Mouse (Mus musculus): ENCODE results near the gene Trmt2a. TPM values are rescaled to one million over a fixed set of nuclear protein-coding genes. Genes with fewer than 3 reads are reported as not detected.

Gene Trmt2a
- polyA plus RNA-seq, 2 experiments = 83.6 to 117 TPM

- no peak overlapping the region for H3K9ac ChIP-seq (ENCODE audit: low read depth, low read length, severe bottlenecking)
- H3K9me3 ChIP-seq (ENCODE audit: control insufficient read depth, low read length) = no peaks in the 10 kb centered on the region
- H3K4me3 ChIP-seq (replicated peaks; ENCODE audit: low read length) = no peak overlapping the region
- TF ChIP-seq POLR2A (IDR thresholded peaks at IDR 0.05; ENCODE audit: borderline replicate concordance, extremely low read depth, insufficient read depth, insufficient read length) = no peak
- 68% methylated on average over 7 of the region's 7 CpGs for WGBS
- H3K4me2 ChIP-seq (replicated peaks; ENCODE audit: low read depth, low read length, severe bottlenecking) = no peak overlapping the region
- DNase-seq (ENCODE audit: low spot score) (no peak), ATAC-seq (ENCODE audit: low FRiP score, low read depth) (no peak)
- H3K27ac ChIP-seq (replicated peaks; ENCODE audit: low read depth, low read length) = 0 out of 2 replicates have a peak overlapping the region, but pooled peaks have one; percentile 71
- H3K27me3 ChIP-seq (ENCODE audit: control insufficient read depth, insufficient read depth, low read length) = no peaks in the 10 kb centered on the region
- H3K36me3 ChIP-seq (ENCODE audit: control insufficient read depth, insufficient read depth, low read length) = peaks cover 41% of the 10 kb centered on the region
- H3K4me1 ChIP-seq (ENCODE audit: control insufficient read depth, insufficient read depth, low read length) = peaks cover 13% of the 10 kb centered on the region; the same call in 1 of the 2 replicates
Measured at GRCm38 (mm10) chr16:18236676-18237501, 11.6 kb upstream of the Trmt2a start.

GRCm38 (mm10) chr16:18241581-18241980 is 6.9 kb upstream of the Trmt2a start:
- TF ChIP-seq POLR2A (IDR thresholded peaks at IDR 0.05; ENCODE audit: borderline replicate concordance, extremely low read depth, insufficient read depth, insufficient read length) = no peak
- DNase-seq (ENCODE audit: low spot score) = no peak
- WGBS = 93% methylated on average over 10 of the region's 10 CpGs

GRCm38 (mm10) chr16:18247521-18248399 is 719 bp upstream of the Trmt2a start:
- Histone ChIP-seq H3K27me3 (ENCODE audit: control insufficient read depth, insufficient read depth, low read length) (no peaks in the 10 kb centered on the region), H3K9me3 (ENCODE audit: control insufficient read depth, low read length) (no peaks in the 10 kb centered on the region), H3K4me3 (replicated peaks; ENCODE audit: low read length) (peak overlapping the region; percentile 87), H3K36me3 (ENCODE audit: control insufficient read depth, insufficient read depth, low read length) (peaks cover 67% of the 10 kb centered on the region), H3K9ac (ENCODE audit: low read depth, low read length, severe bottlenecking) (peak overlapping the region; percentile 93), H3K4me1 (ENCODE audit: control insufficient read depth, insufficient read depth, low read length) (peaks cover 28% of the 10 kb centered on the region), H3K4me2 (replicated peaks; ENCODE audit: low read depth, low read length, severe bottlenecking) (peak overlapping the region; percentile 85), H3K27ac (replicated peaks; ENCODE audit: low read depth, low read length) (peak overlapping the region; percentile 91)
- WGBS = 1% methylated on average over 33 of the region's 33 CpGs
- no peak for TF ChIP-seq POLR2A (IDR thresholded peaks at IDR 0.05; ENCODE audit: borderline replicate concordance, extremely low read depth, insufficient read depth, insufficient read length)
- ATAC-seq (ENCODE audit: low FRiP score, low read depth) = no peak
- DNase-seq (ENCODE audit: low spot score) = no peak

More at GRCm38 (mm10) chr16:18241581-18241980, 6.9 kb upstream of the Trmt2a start:
- no peak for ATAC-seq (ENCODE audit: low FRiP score, low read depth)
- H3K9ac ChIP-seq (ENCODE audit: low read depth, low read length, severe bottlenecking) = no peak overlapping the region
- no peak overlapping the region for H3K4me2 ChIP-seq (replicated peaks; ENCODE audit: low read depth, low read length, severe bottlenecking)
- peaks cover 88% of the 10 kb centered on the region for H3K36me3 ChIP-seq (ENCODE audit: control insufficient read depth, insufficient read depth, low read length)
- peaks cover 2% of the 10 kb centered on the region; the same call in 1 of the 2 replicates for H3K4me1 ChIP-seq (ENCODE audit: control insufficient read depth, insufficient read depth, low read length)
- H3K9me3 ChIP-seq (ENCODE audit: control insufficient read depth, low read length) = no peaks in the 10 kb centered on the region
- H3K27ac ChIP-seq (replicated peaks; ENCODE audit: low read depth, low read length) = no peak overlapping the region
- no peak overlapping the region for H3K4me3 ChIP-seq (replicated peaks; ENCODE audit: low read length)
- H3K27me3 ChIP-seq (ENCODE audit: control insufficient read depth, insufficient read depth, low read length) = no peaks in the 10 kb centered on the region

- Histone ChIP-seq H3K27me3 (ENCODE audit: control insufficient read depth, insufficient read depth, low read length) (no peaks in the 10 kb centered on the region), H3K4me3 (replicated peaks; ENCODE audit: low read length) (peak overlapping the region; percentile 87), H3K36me3 (ENCODE audit: control insufficient read depth, insufficient read depth, low read length) (peaks cover 67% of the 10 kb centered on the region), H3K27ac (replicated peaks; ENCODE audit: low read depth, low read length) (peak overlapping the region; percentile 91), H3K9me3 (ENCODE audit: control insufficient read depth, low read length) (no peaks in the 10 kb centered on the region), H3K4me1 (ENCODE audit: control insufficient read depth, insufficient read depth, low read length) (peaks cover 28% of the 10 kb centered on the region), H3K4me2 (replicated peaks; ENCODE audit: low read depth, low read length, severe bottlenecking) (peak overlapping the region; percentile 85), H3K9ac (ENCODE audit: low read depth, low read length, severe bottlenecking) (peak overlapping the region; percentile 90)
- ATAC-seq (ENCODE audit: low FRiP score, low read depth) = 0 out of 2 replicates have a peak, but pooled peaks have one; percentile 3
- DNase-seq (ENCODE audit: low spot score) = peak; percentile 22
- WGBS = 7% methylated on average over 27 of the region's 27 CpGs
- TF ChIP-seq POLR2A (IDR thresholded peaks at IDR 0.05; ENCODE audit: borderline replicate concordance, extremely low read depth, insufficient read depth, insufficient read length) = no peak
Measured at GRCm38 (mm10) chr16:18249364-18249967, 987 bp downstream of the Trmt2a start.

GRCm38 (mm10) chr16:18250231-18250630 is 1.8 kb downstream of the Trmt2a start:
- Histone ChIP-seq H3K27me3 (ENCODE audit: control insufficient read depth, insufficient read depth, low read length) (no peaks in the 10 kb centered on the region), H3K9ac (ENCODE audit: low read depth, low read length, severe bottlenecking) (peak overlapping the region; percentile 90), H3K9me3 (ENCODE audit: control insufficient read depth, low read length) (no peaks in the 10 kb centered on the region), H3K27ac (replicated peaks; ENCODE audit: low read depth, low read length) (0 out of 2 replicates have a peak overlapping the region, but pooled peaks have one; percentile 91), H3K4me1 (ENCODE audit: control insufficient read depth, insufficient read depth, low read length) (peaks cover 28% of the 10 kb centered on the region), H3K36me3 (ENCODE audit: control insufficient read depth, insufficient read depth, low read length) (peaks cover 66% of the 10 kb centered on the region), H3K4me2 (replicated peaks; ENCODE audit: low read depth, low read length, severe bottlenecking) (peak overlapping the region; percentile 85), H3K4me3 (replicated peaks; ENCODE audit: low read length) (peak overlapping the region; percentile 87)
- DNase-seq (ENCODE audit: low spot score) (no peak), ATAC-seq (ENCODE audit: low FRiP score, low read depth) (no peak)
- WGBS = 63% methylated on average over 4 of the region's 4 CpGs
- TF ChIP-seq POLR2A (IDR thresholded peaks at IDR 0.05; ENCODE audit: borderline replicate concordance, extremely low read depth, insufficient read depth, insufficient read length) = no peak
